Mouse (Mus musculus) heart, adult 2 months (tissue): Measurements from ENCODE around the gene Atxn7l1.
A peak's percentile ranks its signal among the peaks of the same experiment; 100 is the strongest.

Experiments
- CTCF ChIP-seq: fragments of 200-600 bp; IDR thresholded peaks from 2 replicates; pipeline ENCODE4 v1.8.1; 2022; ENCODE audit warnings: antibody characterized with exemption, mild to moderate bottlenecking, moderate library complexity
- EP300 ChIP-seq: fragments of 200-500 bp; IDR thresholded peaks from 2 replicates; pipeline ENCODE4 v1.6.1; 2011; ENCODE audit warnings: low read depth, low read length, control low read depth; ENCODE audit not compliant: insufficient read depth
- POLR2A ChIP-seq: fragments of 200-500 bp; IDR thresholded peaks from 2 replicates; pipeline ENCODE4 v1.6.1; 2011; ENCODE audit warnings: mild to moderate bottlenecking, low read depth, low read length, control low read depth; ENCODE audit not compliant: insufficient read depth

DNA sequence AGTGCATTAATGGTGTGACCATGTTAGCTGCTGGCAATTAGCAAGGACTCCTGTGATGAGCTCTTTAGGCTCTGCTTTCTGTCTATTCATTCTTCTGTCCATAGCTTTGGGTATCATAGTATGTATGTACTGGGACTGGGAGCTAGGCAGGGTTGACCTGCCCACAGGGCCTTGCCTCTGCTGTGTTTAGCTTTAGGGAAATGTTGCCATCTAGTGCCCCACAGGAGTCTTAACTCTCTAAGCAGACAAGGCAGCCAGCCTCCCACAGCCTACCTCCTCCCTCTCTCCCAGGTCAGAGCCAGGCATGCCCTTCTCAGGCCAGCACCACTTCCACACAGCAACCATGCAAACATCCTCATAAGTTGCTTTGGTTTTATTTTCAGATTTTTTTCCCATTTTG lies 38.0 kb upstream of the Atxn7l1 start:
- TF ChIP-seq EP300 (peak; percentile 91), CTCF (peak; percentile 78), POLR2A (no peak)
